Comparison of ENCODE assay signal across 18 mouse cellular contexts in genomic region chr16:49940473-49940872, GRCm38 (mm10).
"Had no signal": no experiment of that assay in that cellular context is flagged by ENCODE, and none has a peak within 500 bp of the region (broad histone marks: within the 10 kb centered on the region; RNA-seq: fewer than 3 reads in every experiment).

No protein-coding gene starts in this region.

- H3K9me3 ChIP-seq: kidney, embryonic 15.5 days; limb, embryonic 15.5 days; liver, embryonic 12.5 days; midbrain, embryonic 10.5 days; neural tube, embryonic 15.5 days had no signal

- H3K4me1 ChIP-seq: liver, embryonic 12.5 days; neural tube, embryonic 15.5 days had no signal

- H3K27me3 ChIP-seq: kidney, embryonic 15.5 days; limb, embryonic 15.5 days; liver, embryonic 12.5 days; neural tube, embryonic 15.5 days had no signal

- H3K9ac ChIP-seq: kidney, embryonic 15.5 days; limb, embryonic 15.5 days; liver, embryonic 12.5 days; lung, embryonic 14.5 days; neural tube, embryonic 15.5 days had no signal

- DNase-seq: kidney, postnatal 14 days; layer of hippocampus, adult 9-11 months; layer of hippocampus, postnatal 36 days; lung, embryonic 14.5 days; lung, postnatal 10 days; lung, postnatal 4 days; midbrain, embryonic 14.5 days; right cerebral cortex, adult 18-20 months; right cerebral cortex, postnatal 25 days; spleen, adult 18-20 months; thymus, adult 18-20 months; thymus, postnatal 14 days had no signal

- H3K27ac ChIP-seq: kidney, embryonic 15.5 days; limb, embryonic 15.5 days; liver, embryonic 12.5 days; midbrain, embryonic 10.5 days; neural tube, embryonic 15.5 days had no signal

- H3K4me3 ChIP-seq: kidney, embryonic 15.5 days; limb, embryonic 15.5 days; liver, embryonic 12.5 days; midbrain, embryonic 10.5 days; myocyte; neural tube, embryonic 15.5 days had no signal

- H3K36me3 ChIP-seq: kidney, embryonic 15.5 days; limb, embryonic 15.5 days; liver, embryonic 12.5 days; midbrain, embryonic 10.5 days; neural tube, embryonic 15.5 days had no signal

- ATAC-seq: liver, embryonic 12.5 days had no signal

- H3K4me2 ChIP-seq: kidney, embryonic 15.5 days; limb, embryonic 15.5 days; liver, embryonic 12.5 days; lung, embryonic 14.5 days; neural tube, embryonic 15.5 days had no signal
